Mouse (Mus musculus): ENCODE data around the gene Gm10720.
"Not testable (repeated sequence)": the region's sequence is repeated elsewhere in the genome, so short reads cannot be mapped to it uniquely, and the experiment has no call there.

Gm10720 gene

GRCm38 (mm10) chr9:3015354-3015753 is at the start of gene Gm10720:
TSS of gene Gm10720 (plus strand) at chr9:3015654.
- not testable (repeated sequence) for DNase-seq (ENCODE audit: low spot score)

GRCm38 (mm10) chr9:3000445-3000972 is 14.9 kb upstream of the Gm10720 start, which contains the start of gene Gm10722:
TSS of gene Gm10722 (plus strand) at chr9:3000922.
- not testable (repeated sequence) for DNase-seq (ENCODE audit: low spot score)

GRCm38 (mm10) chr9:3001006-3001405 is 14.4 kb upstream of the Gm10720 start:
- DNase-seq (ENCODE audit: low spot score) = not testable (repeated sequence)

- DNase-seq (ENCODE audit: low spot score) = peak; percentile 97
Observed at GRCm38 (mm10) chr9:3001948-3002659, 13.3 kb upstream of the Gm10720 start.

- not testable (repeated sequence) for DNase-seq (ENCODE audit: low spot score)
Observed at GRCm38 (mm10) chr9:3002794-3003396, 12.6 kb upstream of the Gm10720 start, which contains the start of gene Gm11168. TSS of gene Gm11168 (plus strand) at chr9:3003346.

GRCm38 (mm10) chr9:3006179-3006578 is 9.3 kb upstream of the Gm10720 start:
- DNase-seq (ENCODE audit: low spot score) = not testable (repeated sequence)

- DNase-seq (ENCODE audit: low spot score) = peak; percentile 76
Observed at GRCm38 (mm10) chr9:3006636-3007035, 8.8 kb upstream of the Gm10720 start.

- not testable (repeated sequence) for DNase-seq (ENCODE audit: low spot score)
Observed at GRCm38 (mm10) chr9:3007272-3007671, 8.2 kb upstream of the Gm10720 start.

- DNase-seq (ENCODE audit: low spot score) = not testable (repeated sequence)
Observed at GRCm38 (mm10) chr9:3009331-3009730, 6.1 kb upstream of the Gm10720 start.

GRCm38 (mm10) chr9:3012054-3012621 is 3.3 kb upstream of the Gm10720 start:
- not testable (repeated sequence) for DNase-seq (ENCODE audit: low spot score)

GRCm38 (mm10) chr9:3012733-3013279 is 2.6 kb upstream of the Gm10720 start, which contains the start of gene Gm10721:
TSS of gene Gm10721 (plus strand) at chr9:3013140.
- not testable (repeated sequence) for DNase-seq (ENCODE audit: low spot score)

- DNase-seq (ENCODE audit: low spot score) = not testable (repeated sequence)
Observed at GRCm38 (mm10) chr9:3015896-3016295, 442 bp downstream of the Gm10720 start.

- not testable (repeated sequence) for DNase-seq (ENCODE audit: low spot score)
Observed at GRCm38 (mm10) chr9:3017108-3017507, 1.7 kb downstream of the Gm10720 start, which contains the start of gene Gm10719. TSS of gene Gm10719 (plus strand) at chr9:3017408.

GRCm38 (mm10) chr9:3018944-3019343 is 3.5 kb downstream of the Gm10720 start:
- DNase-seq (ENCODE audit: low spot score) = peak; percentile 19

- DNase-seq (ENCODE audit: low spot score) = peak; percentile 66
Observed at GRCm38 (mm10) chr9:3019835-3020727, 4.6 kb downstream of the Gm10720 start.

- peak; percentile 69 for DNase-seq (ENCODE audit: low spot score)
Observed at GRCm38 (mm10) chr9:3022316-3023008, 7.0 kb downstream of the Gm10720 start.

GRCm38 (mm10) chr9:3023312-3023984 is 8.0 kb downstream of the Gm10720 start, which contains the start of gene Gm10718:
TSS of gene Gm10718 (plus strand) at chr9:3023547.
- not testable (repeated sequence) for DNase-seq (ENCODE audit: low spot score)

- peak; percentile 65 for DNase-seq (ENCODE audit: low spot score)
Observed at GRCm38 (mm10) chr9:3023985-3024648, 8.7 kb downstream of the Gm10720 start.

- peak; percentile 53 for DNase-seq (ENCODE audit: low spot score)
Observed at GRCm38 (mm10) chr9:3024912-3025467, 9.5 kb downstream of the Gm10720 start, which contains the start of gene Gm10717. TSS of gene Gm10717 (plus strand) at chr9:3025417.
